In the genomic region with DNA sequence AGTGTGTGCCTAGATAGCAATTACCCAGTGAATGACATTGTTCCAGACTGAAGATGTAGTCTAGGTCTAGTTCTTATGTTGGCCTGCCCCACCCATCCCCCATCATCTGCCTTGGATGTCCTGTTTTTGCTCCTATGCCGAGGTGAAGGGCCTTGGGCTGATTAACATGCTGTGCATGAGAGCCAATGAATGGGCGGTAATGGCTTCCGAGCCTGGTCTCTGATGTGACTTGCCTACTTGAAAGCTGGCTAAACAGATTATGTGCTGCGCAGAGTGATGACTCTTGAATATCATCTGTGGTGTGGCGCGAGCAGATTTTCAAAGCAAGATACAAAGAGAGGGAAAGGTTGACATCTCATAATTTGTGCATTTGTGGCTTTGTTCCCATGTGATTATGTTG, we compare ENCODE assay signal across 14 mouse cellular contexts.
"Had no signal": no experiment of that assay in that cellular context is flagged by ENCODE, and none has a peak within 500 bp of the region (broad histone marks: within the 10 kb centered on the region; RNA-seq: fewer than 3 reads in every experiment).

No protein-coding gene starts in this region.

- H3K9me3 ChIP-seq: limb, embryonic 13.5 days; neural tube, embryonic 12.5 days; stomach, embryonic 15.5 days had no signal

- H3K4me1 ChIP-seq: limb, embryonic 13.5 days; neural tube, embryonic 12.5 days; stomach, embryonic 15.5 days had no signal

- H3K27me3 ChIP-seq: limb, embryonic 13.5 days; neural tube, embryonic 12.5 days; stomach, embryonic 15.5 days had no signal

- DNase-seq: kidney, adult 11 months; kidney, adult 9 months; kidney, postnatal 36 days; layer of hippocampus, postnatal 36 days; left cerebral cortex, postnatal 4 days; lung, adult 18-20 months; right cerebral cortex, postnatal 14 days; thymus, adult 2 months; thymus, postnatal 25 days had no signal

- H3K27ac ChIP-seq: kidney, postnatal 0 days; limb, embryonic 13.5 days; liver, embryonic 14.5 days; neural tube, embryonic 12.5 days; stomach, embryonic 15.5 days had no signal

- H3K4me2 ChIP-seq: limb, embryonic 13.5 days; neural tube, embryonic 12.5 days; stomach, embryonic 15.5 days had no signal

- H3K9ac ChIP-seq: limb, embryonic 13.5 days; liver, embryonic 14.5 days; neural tube, embryonic 12.5 days; stomach, embryonic 15.5 days had no signal

- H3K4me3 ChIP-seq: limb, embryonic 13.5 days; neural tube, embryonic 12.5 days; stomach, embryonic 15.5 days had no signal

- H3K36me3 ChIP-seq: neural tube, embryonic 12.5 days; stomach, embryonic 15.5 days had no signal
